Mouse (Mus musculus): Measurements from ENCODE around the gene Selp. TPM values are rescaled to one million over a fixed set of nuclear protein-coding genes. Genes with fewer than 3 reads are reported as not detected.

The Selp gene
- polyA plus RNA-seq, 1 experiment = not detected

DNA sequence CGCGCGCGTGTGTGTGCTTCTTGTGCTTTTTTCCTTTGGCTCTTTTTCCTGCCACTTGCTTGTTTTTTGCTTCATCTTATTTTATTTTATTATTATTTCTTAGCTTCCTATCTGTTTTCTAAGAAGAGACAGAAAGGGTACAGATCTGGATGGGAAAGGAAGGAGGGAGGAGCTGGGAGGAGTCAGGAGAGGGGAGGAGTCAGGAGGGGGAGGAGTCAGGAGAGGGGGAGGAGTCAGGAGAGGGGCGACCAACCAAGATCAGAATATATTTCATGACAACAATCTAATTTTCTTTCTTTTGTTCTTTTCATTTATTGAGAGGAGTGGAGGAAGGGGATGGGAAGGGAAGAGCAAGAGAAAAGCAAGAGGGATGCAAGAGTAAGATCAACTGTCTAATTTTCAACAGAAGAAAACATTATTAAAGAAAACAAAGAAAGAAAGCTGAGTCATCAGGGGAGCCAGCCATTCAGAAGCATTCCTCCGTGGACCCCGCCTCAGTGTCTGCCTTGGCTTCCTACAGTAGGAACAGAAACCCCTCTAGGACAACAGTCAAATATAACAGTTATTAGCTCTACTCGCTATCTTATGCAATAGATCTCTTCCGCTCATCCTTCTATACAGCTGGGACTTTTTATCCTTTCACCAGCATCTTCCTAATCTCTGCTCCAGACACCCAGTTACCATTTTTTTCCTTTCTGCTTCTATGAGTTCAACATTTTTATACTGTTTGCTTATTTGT lies 4.3 kb upstream of the Selp start:
- WGBS = 95% methylated on average over 9 of the region's 9 CpGs
- H3K4me1 ChIP-seq (ENCODE audit: control insufficient read depth, insufficient read depth, low read length) = no peaks in the 10 kb centered on the region
- TF ChIP-seq CTCF (IDR thresholded peaks at IDR 0.05; ENCODE audit: insufficient read depth, low read depth, low read length) (no peak), POLR2A (IDR thresholded peaks at IDR 0.05; ENCODE audit: insufficient read depth, low read depth, low read length) (no peak)
- H3K4me3 ChIP-seq (ENCODE audit: insufficient read depth, low read depth, low read length) = no peak overlapping the region
- no peak overlapping the region for H3K27ac ChIP-seq (ENCODE audit: insufficient read depth, low read depth, low read length)

DNA sequence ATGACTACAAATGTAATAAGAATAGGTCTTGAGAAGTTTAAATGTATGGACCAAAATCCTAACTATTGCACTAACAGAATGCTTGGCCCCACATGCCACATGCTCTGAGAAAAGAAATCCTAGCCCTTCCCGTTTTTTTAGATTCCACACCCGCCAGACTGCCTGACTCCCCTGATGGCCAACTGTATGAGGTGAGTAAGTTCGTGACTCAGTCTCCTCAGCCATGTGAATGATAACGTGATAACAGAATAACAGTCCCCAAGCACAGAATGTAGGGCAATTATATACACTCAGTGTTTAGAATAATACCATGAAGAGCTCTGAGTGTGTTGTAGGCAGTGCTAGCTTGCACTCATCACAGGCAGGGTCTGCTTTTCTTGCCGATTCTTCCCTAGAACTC lies 784 bp upstream of the Selp start:
- H3K27ac ChIP-seq (ENCODE audit: insufficient read depth, low read depth, low read length) = no peak overlapping the region
- no peak overlapping the region for H3K4me3 ChIP-seq (ENCODE audit: insufficient read depth, low read depth, low read length)
- no peaks in the 10 kb centered on the region for H3K4me1 ChIP-seq (ENCODE audit: control insufficient read depth, insufficient read depth, low read length)
- 87% methylated on average over 5 of the region's 5 CpGs for WGBS
- TF ChIP-seq POLR2A (IDR thresholded peaks at IDR 0.05; ENCODE audit: insufficient read depth, low read depth, low read length) (no peak), CTCF (IDR thresholded peaks at IDR 0.05; ENCODE audit: insufficient read depth, low read depth, low read length) (no peak)

DNA sequence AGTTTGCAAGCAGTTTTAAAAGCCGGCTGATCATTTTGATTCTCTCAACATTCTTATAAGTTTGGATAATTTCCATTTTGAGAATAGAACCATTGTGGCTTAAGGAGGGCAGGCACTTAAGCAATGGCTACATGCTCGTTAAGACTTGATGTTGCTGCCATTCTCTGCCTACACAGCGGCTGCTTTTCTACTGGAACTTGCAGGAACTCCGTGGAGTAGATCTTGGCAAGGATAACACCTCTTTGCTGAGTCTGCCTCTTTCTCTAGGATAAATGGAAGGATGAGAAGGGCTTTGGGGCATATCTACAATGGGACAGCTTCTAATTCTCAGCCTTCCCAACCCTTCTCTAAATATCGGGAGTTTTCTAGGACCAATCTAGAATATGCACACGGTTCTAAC lies 583 bp downstream of the Selp start:
- no peak overlapping the region for H3K27ac ChIP-seq (ENCODE audit: insufficient read depth, low read depth, low read length)
- TF ChIP-seq CTCF (IDR thresholded peaks at IDR 0.05; ENCODE audit: insufficient read depth, low read depth, low read length) (no peak), POLR2A (IDR thresholded peaks at IDR 0.05; ENCODE audit: insufficient read depth, low read depth, low read length) (no peak)
- no peak overlapping the region for H3K4me3 ChIP-seq (ENCODE audit: insufficient read depth, low read depth, low read length)
- H3K4me1 ChIP-seq (ENCODE audit: control insufficient read depth, insufficient read depth, low read length) = no peaks in the 10 kb centered on the region
- WGBS = 43% methylated on average over 6 of the region's 6 CpGs

GRCm38 (mm10) chr1:164117869-164118268 lies 2.8 kb downstream of the Selp start:
- no peak for TF ChIP-seq CTCF (IDR thresholded peaks at IDR 0.05; ENCODE audit: insufficient read depth, low read depth, low read length)
- Histone ChIP-seq H3K4me3 (ENCODE audit: insufficient read depth, low read depth, low read length) (no peak overlapping the region), H3K27ac (ENCODE audit: insufficient read depth, low read depth, low read length) (no peak overlapping the region), H3K4me1 (ENCODE audit: control insufficient read depth, insufficient read depth, low read length) (no peaks in the 10 kb centered on the region)
- 90% methylated on average over 6 of the region's 6 CpGs for WGBS

DNA sequence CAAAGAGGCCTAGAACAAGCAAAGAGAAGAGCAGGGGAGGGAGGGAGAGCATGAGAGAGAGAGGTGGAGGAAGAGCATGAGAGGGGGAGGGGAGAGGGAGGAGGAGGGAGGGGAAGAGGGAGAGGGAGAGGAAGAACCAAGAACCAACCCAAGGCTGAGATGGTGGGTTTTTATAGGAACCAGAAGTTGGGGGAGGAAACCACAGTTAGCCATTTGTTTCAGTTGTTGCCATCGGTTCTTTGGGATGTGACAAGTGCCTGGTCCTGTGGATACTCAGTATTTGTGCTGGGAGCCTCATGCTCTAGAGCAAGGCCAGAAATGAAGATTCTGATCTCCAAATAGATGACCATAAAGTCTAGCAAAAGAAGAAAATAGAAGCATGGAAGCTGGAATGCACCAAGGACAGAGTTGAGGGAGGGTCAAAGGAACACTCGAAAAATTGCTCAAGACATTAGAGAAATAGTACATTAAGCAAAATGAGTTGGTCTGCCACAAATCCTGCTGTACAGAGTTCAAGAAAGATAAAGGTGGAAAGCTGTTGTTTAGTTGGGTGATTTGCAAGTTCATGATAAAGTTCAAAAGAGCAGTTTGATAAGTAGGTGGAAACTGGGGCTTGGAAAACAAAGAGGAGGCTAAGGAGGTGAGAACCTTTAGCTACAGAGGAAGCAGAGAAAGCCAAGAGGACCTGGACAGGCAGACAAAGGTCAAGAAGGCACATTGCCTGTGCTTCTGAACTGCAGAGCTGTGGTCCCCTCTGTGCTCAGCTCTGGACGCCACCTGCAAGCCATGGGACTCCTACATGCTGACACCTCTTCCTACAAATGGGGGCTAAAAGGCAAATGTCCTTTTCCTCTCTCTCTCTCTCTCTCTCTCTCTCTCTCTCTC lies 5.1 kb downstream of the Selp start:
- H3K4me1 ChIP-seq (ENCODE audit: control insufficient read depth, insufficient read depth, low read length) = peaks cover 3% of the 10 kb centered on the region; the same call in 1 of the 2 replicates
- no peak overlapping the region for H3K27ac ChIP-seq (ENCODE audit: insufficient read depth, low read depth, low read length)
- no peak overlapping the region for H3K4me3 ChIP-seq (ENCODE audit: insufficient read depth, low read depth, low read length)
- TF ChIP-seq CTCF (IDR thresholded peaks at IDR 0.05; ENCODE audit: insufficient read depth, low read depth, low read length) = no peak
- TF ChIP-seq POLR2A (IDR thresholded peaks at IDR 0.05; ENCODE audit: insufficient read depth, low read depth, low read length) = no peak
- WGBS = 93% methylated on average over 3 of the region's 3 CpGs

DNA sequence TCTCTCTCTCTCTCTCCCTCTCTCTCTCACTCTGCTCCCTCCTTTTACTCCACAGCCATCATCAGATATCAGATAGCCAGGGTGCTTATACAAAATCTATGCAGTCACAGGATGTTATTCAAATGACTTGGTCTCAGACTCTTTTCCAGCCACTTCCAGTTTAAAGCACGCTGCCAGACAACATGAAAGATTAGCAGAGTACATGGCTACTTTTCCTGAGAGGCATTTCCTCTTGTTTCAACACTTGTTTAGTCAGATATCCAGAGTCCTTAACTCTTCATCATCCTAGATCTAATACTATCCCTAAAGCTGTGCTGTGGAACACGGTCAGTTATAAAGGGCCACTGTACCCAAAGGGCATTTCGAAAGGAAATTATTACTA lies 5.7 kb downstream of the Selp start:
- Histone ChIP-seq H3K27ac (ENCODE audit: insufficient read depth, low read depth, low read length) (no peak overlapping the region), H3K4me3 (ENCODE audit: insufficient read depth, low read depth, low read length) (no peak overlapping the region), H3K4me1 (ENCODE audit: control insufficient read depth, insufficient read depth, low read length) (peaks cover 3% of the 10 kb centered on the region; the same call in 1 of the 2 replicates)
- 92% methylated on average over 3 of the region's 3 CpGs for WGBS
- no peak for TF ChIP-seq POLR2A (IDR thresholded peaks at IDR 0.05; ENCODE audit: insufficient read depth, low read depth, low read length)
- no peak for TF ChIP-seq CTCF (IDR thresholded peaks at IDR 0.05; ENCODE audit: insufficient read depth, low read depth, low read length)

GRCm38 (mm10) chr1:164123836-164124235 lies 8.8 kb downstream of the Selp start:
- no peak for TF ChIP-seq POLR2A (IDR thresholded peaks at IDR 0.05; ENCODE audit: insufficient read depth, low read depth, low read length)
- TF ChIP-seq CTCF (IDR thresholded peaks at IDR 0.05; ENCODE audit: insufficient read depth, low read depth, low read length) = no peak
- Histone ChIP-seq H3K4me3 (ENCODE audit: insufficient read depth, low read depth, low read length) (no peak overlapping the region), H3K4me1 (ENCODE audit: control insufficient read depth, insufficient read depth, low read length) (peaks cover 3% of the 10 kb centered on the region; the same call in 1 of the 2 replicates), H3K27ac (ENCODE audit: insufficient read depth, low read depth, low read length) (no peak overlapping the region)
- 41% methylated on average over 3 of the region's 3 CpGs for WGBS

DNA sequence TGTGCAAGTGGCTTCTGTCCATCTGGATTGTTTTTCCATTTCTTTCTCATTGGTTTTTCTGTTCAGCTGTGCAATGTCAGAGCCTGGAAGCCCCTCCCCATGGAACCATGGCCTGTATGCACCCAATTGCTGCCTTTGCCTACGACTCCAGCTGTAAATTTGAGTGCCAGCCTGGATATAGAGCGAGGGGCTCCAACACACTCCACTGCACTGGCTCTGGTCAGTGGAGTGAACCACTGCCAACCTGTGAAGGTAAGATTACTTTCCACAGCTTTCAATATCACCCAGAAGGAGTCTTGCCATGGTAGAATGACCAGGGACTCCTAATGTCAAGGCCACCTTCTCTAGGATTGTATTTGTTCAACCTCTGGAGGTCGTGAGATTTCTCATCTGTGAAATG lies 14.9 kb downstream of the Selp start:
- TF ChIP-seq CTCF (IDR thresholded peaks at IDR 0.05; ENCODE audit: insufficient read depth, low read depth, low read length) (no peak), POLR2A (IDR thresholded peaks at IDR 0.05; ENCODE audit: insufficient read depth, low read depth, low read length) (no peak)
- H3K4me1 ChIP-seq (ENCODE audit: control insufficient read depth, insufficient read depth, low read length) = no peaks in the 10 kb centered on the region
- no peak overlapping the region for H3K27ac ChIP-seq (ENCODE audit: insufficient read depth, low read depth, low read length)
- no peak overlapping the region for H3K4me3 ChIP-seq (ENCODE audit: insufficient read depth, low read depth, low read length)
- WGBS = 75% methylated on average over 3 of the region's 3 CpGs

DNA sequence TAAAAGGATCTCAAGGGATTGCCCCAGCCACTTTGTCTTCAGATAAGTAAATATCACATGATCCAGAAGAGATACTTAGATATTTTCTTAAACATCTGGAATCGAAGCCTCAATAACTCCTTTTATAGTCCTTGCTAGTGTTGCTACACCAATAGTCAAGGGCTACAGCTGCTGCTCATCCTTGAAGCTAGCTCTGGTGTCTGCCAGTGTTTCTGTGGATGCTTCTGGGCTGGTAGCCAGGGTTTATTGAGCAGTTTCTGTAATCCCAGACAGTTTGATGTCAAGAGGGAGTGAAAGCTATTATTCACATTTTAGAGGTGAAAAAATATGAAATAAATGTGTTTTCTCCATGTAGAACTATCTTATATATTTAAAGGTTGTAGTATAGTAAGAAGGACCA lies 17.5 kb downstream of the Selp start:
- 78% methylated on average over 1 of the region's 1 CpGs for WGBS
- no peak overlapping the region for H3K4me3 ChIP-seq (ENCODE audit: insufficient read depth, low read depth, low read length)
- TF ChIP-seq CTCF (IDR thresholded peaks at IDR 0.05; ENCODE audit: insufficient read depth, low read depth, low read length) (no peak), POLR2A (IDR thresholded peaks at IDR 0.05; ENCODE audit: insufficient read depth, low read depth, low read length) (no peak)

More for the DNA sequence above, 17.5 kb downstream of the Selp start:
- Histone ChIP-seq H3K4me1 (ENCODE audit: control insufficient read depth, insufficient read depth, low read length) (no peaks in the 10 kb centered on the region), H3K27ac (ENCODE audit: insufficient read depth, low read depth, low read length) (no peak overlapping the region)
